Mouse (Mus musculus): ENCODE data around the gene Tada2b.

The Tada2b gene

GRCm38 (mm10) chr5:36480398-36480797 is 3.7 kb downstream of the Tada2b start:
- DNase-seq (ENCODE audit: low spot score in 2 of 2) = no peak

- DNase-seq (ENCODE audit: low spot score in 2 of 2) = no peak
These were observed 4.3 kb downstream of the Tada2b start for GRCm38 (mm10) chr5:36479735-36480134.

DNA sequence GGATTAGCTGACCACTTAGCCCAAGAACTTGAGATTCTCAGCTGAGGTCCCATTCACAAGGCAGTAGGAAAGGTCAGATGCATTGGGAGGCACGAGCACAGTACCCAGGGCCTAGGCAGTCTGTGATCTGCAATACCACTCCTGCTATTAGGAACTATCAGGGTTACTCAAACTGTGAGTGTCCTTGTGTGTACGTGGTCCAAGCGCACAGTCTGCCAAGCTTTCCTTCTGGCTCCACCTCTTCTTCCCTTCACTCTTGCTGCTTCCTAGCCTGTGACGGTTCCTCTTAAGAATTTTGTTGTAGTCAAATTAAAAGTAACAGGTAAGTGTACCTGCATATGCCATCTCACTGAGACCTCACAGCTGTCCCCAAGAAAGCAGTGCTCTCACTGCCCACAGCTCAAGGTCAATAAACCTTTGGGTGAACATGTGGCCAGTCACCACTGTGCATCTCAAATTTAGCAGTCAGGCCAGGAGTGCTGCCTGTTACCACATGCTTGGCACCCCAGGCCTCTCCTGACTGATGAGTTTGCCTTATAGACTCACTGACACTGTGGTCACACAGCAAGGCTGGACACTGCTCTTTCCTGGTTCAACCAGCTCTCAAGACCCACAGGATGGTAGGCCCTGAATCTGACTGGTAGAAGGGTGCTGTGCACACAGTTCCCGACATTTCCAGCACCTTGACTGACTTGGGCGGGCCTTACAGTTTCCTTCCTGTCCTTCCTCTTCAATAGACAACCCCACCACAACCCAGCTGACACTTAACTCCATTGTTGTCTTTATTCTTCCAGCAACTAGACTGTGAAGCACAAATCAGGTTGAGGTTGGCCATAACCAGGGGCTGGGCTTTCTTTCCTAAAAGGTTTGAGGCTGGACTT is 5.3 kb downstream of the Tada2b start:
- DNase-seq (ENCODE audit: low spot score in 2 of 2) = no peak

DNA sequence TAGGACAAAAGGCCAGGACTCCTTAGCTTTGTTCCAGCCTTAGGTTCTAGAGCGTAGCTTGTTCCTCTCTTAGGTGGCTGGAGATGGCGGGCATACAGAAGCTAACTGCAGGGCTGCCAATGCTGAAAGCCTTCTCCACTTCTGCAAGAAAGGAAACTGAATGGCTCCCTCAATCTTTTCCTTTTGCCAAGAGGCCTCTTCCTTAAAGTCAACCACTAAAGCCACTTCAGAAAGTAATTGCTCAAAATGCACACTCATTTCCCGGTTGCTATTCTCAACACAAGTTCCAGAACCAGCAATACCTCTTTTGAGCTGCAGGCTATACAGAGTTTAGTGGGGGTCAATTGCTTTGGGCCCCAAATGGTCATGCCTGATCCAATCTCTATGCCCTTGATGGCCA is 6.6 kb downstream of the Tada2b start:
- DNase-seq (ENCODE audit: low spot score in 2 of 2) = no peak

- peak; percentile 67 to 76 for DNase-seq (ENCODE audit: low spot score in 2 of 2)
These were observed 9.8 kb downstream of the Tada2b start for GRCm38 (mm10) chr5:36474283-36474682.

DNA sequence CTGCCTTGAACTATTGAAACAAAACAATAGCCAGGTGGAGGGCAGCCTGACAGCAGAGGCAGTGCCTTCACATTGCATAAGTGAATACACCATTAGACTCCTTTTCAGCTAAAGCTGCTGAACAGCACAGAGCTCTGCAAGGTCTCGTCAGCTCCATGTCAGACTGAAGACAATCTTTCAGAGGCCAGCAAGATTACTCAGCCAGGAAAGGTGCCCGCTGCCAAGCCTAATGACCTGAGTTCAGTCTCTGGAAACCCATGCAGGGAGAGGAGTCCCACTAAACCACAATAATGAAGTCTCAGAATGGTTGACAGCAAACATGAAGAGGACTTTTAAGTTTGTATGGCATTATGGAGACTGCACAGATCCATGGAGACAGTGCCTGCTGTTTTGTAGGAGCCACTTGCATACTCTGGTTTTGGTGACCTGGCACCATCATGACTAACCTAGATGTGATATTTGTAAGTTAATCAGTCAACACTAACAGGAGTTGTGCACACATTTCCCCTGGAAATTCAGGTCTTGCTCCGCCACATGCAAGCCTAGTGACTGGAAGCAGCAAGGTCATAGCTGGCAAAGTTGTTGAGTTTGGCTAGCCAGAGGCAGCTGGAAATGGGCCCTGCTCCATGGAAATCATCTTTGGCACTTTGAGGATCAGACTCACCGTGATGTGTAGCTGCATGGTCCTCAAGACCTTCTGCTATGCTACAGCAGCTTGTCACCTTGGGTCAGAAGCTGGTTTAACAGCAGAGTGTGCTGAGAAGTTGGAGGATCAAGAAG is 11.0 kb downstream of the Tada2b start:
- DNase-seq (ENCODE audit: low spot score in 2 of 2) = no peak

DNA sequence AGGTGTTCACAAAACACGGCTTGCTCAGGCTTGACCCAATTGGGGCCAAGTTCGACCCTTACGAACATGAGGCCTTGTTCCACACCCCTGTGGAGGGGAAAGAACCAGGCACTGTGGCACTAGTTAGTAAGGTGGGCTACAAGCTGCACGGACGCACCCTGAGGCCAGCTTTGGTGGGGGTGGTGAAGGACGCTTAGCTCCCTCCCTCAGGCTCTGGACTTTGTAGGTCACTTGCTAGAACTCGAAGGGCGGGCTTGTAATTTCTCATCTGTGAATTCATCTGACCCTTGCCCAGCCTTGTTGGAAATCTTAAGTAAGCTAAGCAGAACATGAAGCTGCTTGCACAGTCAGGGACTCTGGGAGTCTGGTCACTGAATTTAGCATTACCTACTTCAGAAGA is 12.9 kb downstream of the Tada2b start:
- DNase-seq (ENCODE audit: low spot score in 2 of 2) = no peak

DNA sequence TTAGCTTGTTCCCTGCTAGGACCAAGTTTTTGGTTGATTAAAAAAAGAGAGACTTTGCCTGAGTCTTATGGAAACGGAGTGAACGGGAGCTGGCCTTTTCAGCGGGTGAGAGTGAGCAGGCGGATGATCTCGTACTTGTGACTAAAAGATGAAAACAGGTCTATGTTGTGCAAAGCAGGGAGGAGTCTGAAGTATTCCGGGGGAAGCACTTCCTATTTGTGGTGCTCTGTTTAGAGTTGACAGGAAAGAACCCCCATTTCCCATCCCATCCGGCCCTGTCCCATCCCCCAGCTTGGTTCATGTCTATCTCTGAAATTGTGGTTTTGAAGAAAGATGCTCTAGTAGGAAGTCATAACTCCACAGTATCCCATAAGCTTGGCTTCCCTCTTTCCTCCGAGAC is 18.2 kb downstream of the Tada2b start:
- DNase-seq (ENCODE audit: low spot score in 2 of 2) = no peak

DNA sequence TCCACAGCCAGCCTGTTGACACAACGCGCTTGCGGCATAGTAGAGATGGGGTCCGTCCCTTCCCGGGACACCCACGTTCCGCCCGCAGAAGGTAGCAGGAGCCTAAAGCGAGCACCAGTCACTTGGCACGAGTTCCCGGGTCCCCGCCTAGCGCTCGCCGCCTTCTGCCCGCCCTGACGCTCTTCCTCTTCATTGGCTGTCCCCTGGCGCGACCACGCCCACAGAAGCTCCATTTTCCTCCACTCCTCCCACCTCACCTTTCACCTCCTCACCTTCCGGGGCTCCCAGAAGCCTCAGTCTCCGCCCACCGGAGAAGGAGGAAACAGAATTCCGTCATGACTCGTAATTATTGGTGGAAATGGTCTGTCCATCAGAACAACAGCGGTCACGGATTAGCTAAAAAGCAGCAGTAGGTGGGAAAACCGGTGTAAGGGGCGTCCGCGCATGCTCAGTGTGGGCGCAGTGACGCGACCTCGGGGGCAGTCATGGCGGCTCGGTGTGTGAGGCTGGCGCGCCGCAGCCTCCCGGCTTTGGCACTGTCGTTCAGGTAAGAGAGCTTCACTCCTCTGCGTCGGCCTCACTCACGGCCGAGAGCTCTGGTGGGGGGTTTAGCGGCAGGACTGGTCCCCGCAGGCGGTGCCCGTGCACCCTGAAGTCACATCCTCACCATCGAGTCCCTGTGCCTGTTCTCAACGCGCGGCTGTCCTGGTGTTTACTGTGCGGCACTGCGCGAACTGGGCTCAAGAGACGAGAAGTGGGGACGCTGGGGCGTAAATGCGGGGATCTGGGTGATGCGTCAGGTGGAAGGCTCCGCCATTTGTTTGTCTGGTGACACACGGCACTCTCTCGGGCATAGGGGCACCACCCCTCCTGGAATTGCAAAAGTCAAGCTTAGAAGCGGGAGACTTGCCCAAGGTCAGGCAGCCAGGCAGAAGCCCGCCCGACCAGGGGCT is 19.1 kb downstream of the Tada2b start, which contains the start of gene Grpel1:
Gene Grpel1, plus strand, starts transcription at position 290 of the 953 bp plus-strand sequence.
- peak; percentile 96 to 99 for DNase-seq (ENCODE audit: low spot score in 2 of 2)

- DNase-seq (ENCODE audit: low spot score in 2 of 2) = no peak
These were observed 20.7 kb downstream of the Tada2b start for GRCm38 (mm10) chr5:36463391-36463790.

GRCm38 (mm10) chr5:36462810-36463209 is 21.3 kb downstream of the Tada2b start:
- DNase-seq (ENCODE audit: low spot score in 2 of 2) = peak; percentile 79

DNA sequence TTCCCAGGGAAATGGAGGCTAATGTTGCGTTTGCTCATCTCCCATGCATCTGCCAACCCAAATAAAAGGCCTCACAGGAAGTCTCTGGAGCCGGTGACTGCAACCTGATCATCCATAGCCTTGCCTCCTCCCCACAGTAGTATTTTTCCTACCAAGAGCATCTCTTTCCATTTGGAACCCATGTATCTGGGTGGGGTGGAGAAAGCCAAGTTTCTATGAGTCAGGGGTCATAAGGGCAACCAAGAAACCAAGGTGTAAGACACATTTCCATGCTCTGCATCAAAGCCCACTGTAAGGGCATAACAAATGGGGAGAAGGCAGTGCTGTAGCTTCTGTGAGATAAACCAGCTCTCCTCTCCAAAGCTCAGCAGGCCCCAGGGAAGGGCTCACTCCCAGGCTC is 22.9 kb downstream of the Tada2b start:
- no peak for DNase-seq (ENCODE audit: low spot score in 2 of 2)

DNA sequence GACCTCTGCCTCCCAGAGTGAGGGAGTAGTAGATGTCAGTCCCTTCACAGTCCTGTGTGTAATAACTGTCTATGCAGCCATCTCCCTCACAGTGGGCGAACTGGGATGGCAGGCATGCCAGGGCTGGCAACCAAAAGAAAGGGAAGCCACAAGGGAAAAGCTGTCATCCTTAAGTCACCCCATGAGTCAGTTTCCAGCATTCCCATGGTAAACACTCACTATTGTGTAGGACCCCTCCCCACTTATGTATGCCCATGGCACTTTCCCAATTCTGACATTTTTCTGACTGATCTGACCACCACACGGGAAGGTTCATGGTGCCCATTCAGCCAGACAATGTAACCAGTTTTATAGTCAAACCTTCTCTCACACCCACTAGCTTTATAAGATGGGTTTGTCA is 23.4 kb downstream of the Tada2b start:
- no peak for DNase-seq (ENCODE audit: low spot score in 2 of 2)

DNA sequence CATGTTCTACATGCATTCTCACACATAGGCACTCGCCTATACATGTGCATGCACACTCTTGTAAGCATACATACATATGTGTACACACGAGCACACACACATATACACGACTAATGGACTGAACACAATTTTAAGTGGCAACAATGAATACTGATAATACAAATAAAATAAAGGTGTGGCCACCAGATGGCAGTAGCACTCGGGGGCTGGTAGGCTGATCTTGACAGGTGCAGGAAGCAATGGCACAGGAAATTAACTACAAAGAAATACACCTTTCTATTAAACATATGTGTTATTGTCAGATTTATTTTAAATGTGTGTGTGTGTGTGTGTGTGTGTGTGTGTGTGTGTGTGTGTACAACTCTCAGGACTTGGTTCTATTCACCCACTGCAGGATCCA is 25.2 kb downstream of the Tada2b start:
- DNase-seq (ENCODE audit: low spot score in 2 of 2) = peak in 1 of 2 experiments; percentile 39

DNA sequence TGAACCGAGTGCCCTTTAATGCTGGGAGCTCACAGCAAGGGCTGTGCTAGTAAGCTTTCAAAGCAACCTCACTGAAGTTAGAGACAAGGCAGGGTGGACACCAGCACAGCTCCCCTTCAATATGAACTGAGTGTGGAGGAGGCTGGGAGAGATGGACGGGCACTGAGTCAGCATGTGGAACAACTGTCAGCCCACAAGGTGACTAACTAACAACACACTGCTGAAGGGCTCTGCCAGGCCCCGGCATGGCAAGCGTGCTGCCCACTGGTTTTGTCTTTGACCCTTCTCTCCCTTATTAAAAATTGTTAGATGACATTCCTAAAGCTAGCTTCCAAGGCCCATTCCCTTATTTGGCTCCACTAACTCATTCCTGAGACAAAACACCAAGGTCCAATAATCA is 26.4 kb downstream of the Tada2b start:
- no peak for DNase-seq (ENCODE audit: low spot score in 2 of 2)

DNA sequence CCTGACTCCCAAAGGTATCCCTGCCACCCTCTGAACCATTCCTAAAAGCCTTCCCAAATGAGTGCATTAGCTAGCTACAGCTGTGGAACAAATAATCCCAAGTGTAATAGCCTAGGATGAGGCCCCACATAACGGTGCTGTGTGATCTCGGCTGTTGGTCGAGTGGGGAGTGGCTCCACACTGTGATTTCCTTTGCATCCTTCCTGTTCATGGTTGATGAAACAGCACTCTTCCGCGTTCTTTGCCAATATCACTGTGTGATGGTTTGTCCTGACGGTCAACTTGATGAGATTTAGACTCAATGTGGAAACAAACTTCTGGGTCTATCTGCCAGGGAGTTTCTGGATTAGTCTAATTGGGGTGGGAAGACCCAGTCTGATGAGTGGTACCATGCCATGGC is 31.3 kb downstream of the Tada2b start:
- DNase-seq (ENCODE audit: low spot score in 2 of 2) = no peak

GRCm38 (mm10) chr5:36451872-36452389 is 32.2 kb downstream of the Tada2b start:
- no peak for DNase-seq (ENCODE audit: low spot score in 2 of 2)

DNA sequence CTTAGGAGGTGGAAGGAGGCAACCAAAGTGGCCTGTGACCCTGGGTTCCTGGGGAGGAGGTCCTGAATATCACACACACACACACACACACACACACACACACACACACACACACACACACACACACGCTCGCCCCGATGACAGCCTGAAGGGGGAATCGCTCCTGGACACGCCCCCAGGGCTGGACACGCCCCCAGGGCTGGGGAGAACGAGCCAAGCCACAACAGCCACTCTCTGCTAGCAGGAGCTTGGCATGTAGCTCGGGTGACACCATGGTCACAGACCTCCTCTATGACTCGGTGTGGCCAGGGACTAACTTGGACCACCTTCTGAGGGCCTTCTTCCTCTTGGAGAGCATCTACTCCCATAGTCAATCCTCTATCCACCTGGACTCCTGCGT is 33.0 kb downstream of the Tada2b start:
- DNase-seq (ENCODE audit: low spot score in 2 of 2) = no peak

GRCm38 (mm10) chr5:36449710-36450358 is 34.3 kb downstream of the Tada2b start:
- no peak for DNase-seq (ENCODE audit: low spot score in 2 of 2)

GRCm38 (mm10) chr5:36447872-36448271 is 36.2 kb downstream of the Tada2b start:
- peak in 1 of 2 experiments; percentile 23 for DNase-seq (ENCODE audit: low spot score in 2 of 2)

Measured in frontal cortex, postnatal 36 days (tissue).